In genomic region chr5:123378712-123379111, GRCm38 (mm10) we compare ENCODE assay signal across 18 mouse cellular contexts. TPM values are rescaled to one million over a fixed set of nuclear protein-coding genes. Genes with fewer than 3 reads are reported as not detected.
A peak's percentile ranks its signal among the peaks of the same experiment; 100 is the strongest.
DNase-seq lines count a peak whose midpoint lies in the region; ATAC-seq and TF ChIP-seq lines count a peak whose summit lies in the region.
"Had no signal": no experiment of that assay in that cellular context is flagged by ENCODE, and none has a peak within 500 bp of the region (broad histone marks: within the 10 kb centered on the region; RNA-seq: fewer than 3 reads in every experiment).

No protein-coding gene starts in this region.

- dilution Hi-C loops in CH12.LX (cut with MboI; ENCODE audit: extremely low pct_ligation_motif_present, extremely low pct_unique_long_range_greater_than_20kb, low sequenced_read_pairs), result no loop called here

- TF ChIP-seq POLR2A in CH12.LX (IDR thresholded peaks at IDR 0.05; ENCODE audit: low read depth, low read length), result no peak

- H3K36me3 ChIP-seq in hindbrain, postnatal 0 days (ENCODE audit: insufficient read depth, low read length), result no peaks in the 10 kb centered on the region; the same call in 1 of the 2 replicates
- H3K36me3 ChIP-seq in hindbrain, embryonic 13.5 days, result peaks cover 11% of the 10 kb centered on the region
- H3K36me3 ChIP-seq in kidney, embryonic 16.5 days (ENCODE audit: insufficient read depth, low read length), result peaks cover 8% of the 10 kb centered on the region
- peaks cover 3 to 4% of the 10 kb centered on the region in 2 experiments for H3K36me3 ChIP-seq in CH12.LX (replicated peaks in 1 of 2; ENCODE audit: control insufficient read depth in 1 of 2, insufficient read depth in 1 of 2, low read length in 1 of 2)
- peaks cover 6% of the 10 kb centered on the region for H3K36me3 ChIP-seq in forebrain, embryonic 16.5 days (ENCODE audit: control insufficient read depth, insufficient read depth)
- no peaks in the 10 kb centered on the region for H3K36me3 ChIP-seq in midbrain, embryonic 16.5 days (ENCODE audit: control insufficient read depth, insufficient read depth, low read length)

- 86% methylated on average over 9 of the region's 9 CpGs for WGBS in hindbrain, postnatal 0 days
- 76% methylated on average over 9 of the region's 9 CpGs for WGBS in hindbrain, embryonic 13.5 days
- 53% methylated on average over 9 of the region's 9 CpGs for WGBS in kidney, embryonic 16.5 days
- 88% methylated on average over 9 of the region's 9 CpGs for WGBS in forebrain, embryonic 16.5 days
- WGBS in midbrain, embryonic 16.5 days, result 81% methylated on average over 9 of the region's 9 CpGs

- no peaks in the 10 kb centered on the region for H3K4me1 ChIP-seq in hindbrain, postnatal 0 days (ENCODE audit: insufficient read depth, low read length)
- 0 out of 2 replicates have a peak, but pooled peaks cover 3% of the 10 kb centered on the region for H3K4me1 ChIP-seq in hindbrain, embryonic 13.5 days (replicated peaks)
- H3K4me1 ChIP-seq in kidney, embryonic 16.5 days (ENCODE audit: insufficient read depth, low read length), result peaks cover 41% of the 10 kb centered on the region
- H3K4me1 ChIP-seq in CH12.LX (ENCODE audit: control insufficient read depth in 1 of 2, insufficient read depth in 2 of 2), result peaks cover 22 to 52% of the 10 kb centered on the region in 2 experiments
- H3K4me1 ChIP-seq in forebrain, embryonic 16.5 days (replicated peaks; ENCODE audit: control insufficient read depth, insufficient read depth, low read length), result 0 out of 2 replicates have a peak, but pooled peaks cover 3% of the 10 kb centered on the region
- H3K4me1 ChIP-seq in midbrain, embryonic 16.5 days (ENCODE audit: control insufficient read depth, insufficient read depth, low read length), result no peaks in the 10 kb centered on the region; the same call in 1 of the 2 replicates
- H3K4me1 ChIP-seq: forebrain, embryonic 12.5 days had no signal

- peak; percentile 60; the same call in 1 of the 2 replicates for TF ChIP-seq EP300 in CH12.LX (IDR thresholded peaks at IDR 0.05; ENCODE audit: low read length)

- in situ Hi-C loops in CH12.LX (cut with MboI; ENCODE audit: low pct_ligation_motif_present, low pct_unique_long_range_greater_than_20kb, low sequenced_read_pairs), result no loop called here

- no peaks in the 10 kb centered on the region for H3K79me2 ChIP-seq in CH12.LX (replicated peaks; ENCODE audit: control insufficient read depth, extremely low read depth, insufficient read depth, poor library complexity, severe bottlenecking)

- no peak for ATAC-seq in hindbrain, postnatal 0 days
- ATAC-seq in hindbrain, embryonic 13.5 days (ENCODE audit: low FRiP score), result no peak
- ATAC-seq in kidney, embryonic 16.5 days (ENCODE audit: low FRiP score, low TSS enrichment), result no peak
- no peak for ATAC-seq in forebrain, embryonic 16.5 days
- ATAC-seq in midbrain, embryonic 16.5 days, result no peak

- no peaks in the 10 kb centered on the region for H3K27me3 ChIP-seq in hindbrain, postnatal 0 days (ENCODE audit: insufficient read depth, low read length)
- H3K27me3 ChIP-seq in hindbrain, embryonic 13.5 days, result no peaks in the 10 kb centered on the region
- no peaks in the 10 kb centered on the region for H3K27me3 ChIP-seq in kidney, embryonic 16.5 days (ENCODE audit: insufficient read depth, low read length)
- H3K27me3 ChIP-seq in CH12.LX (replicated peaks), result no peaks in the 10 kb centered on the region
- H3K27me3 ChIP-seq in forebrain, embryonic 16.5 days (replicated peaks; ENCODE audit: control insufficient read depth, insufficient read depth, low read length), result no peaks in the 10 kb centered on the region
- H3K27me3 ChIP-seq in midbrain, embryonic 16.5 days (ENCODE audit: control insufficient read depth, insufficient read depth, low read depth, low read length), result no peaks in the 10 kb centered on the region
- H3K27me3 ChIP-seq: embryonic facial prominence, embryonic 13.5 days; forebrain, embryonic 12.5 days had no signal

- TF ChIP-seq RAD21 in CH12.LX (IDR thresholded peaks at IDR 0.05; ENCODE audit: low read depth, low read length), result no peak

- H3K27ac ChIP-seq in hindbrain, postnatal 0 days, result no peak overlapping the region
- no peak overlapping the region for H3K27ac ChIP-seq in hindbrain, embryonic 13.5 days
- peak overlapping the region; percentile 70 for H3K27ac ChIP-seq in kidney, embryonic 16.5 days (ENCODE audit: low read length)
- H3K27ac ChIP-seq in CH12.LX (ENCODE audit: insufficient read depth, low read depth), result peak overlapping the region; percentile 63
- H3K27ac ChIP-seq in forebrain, embryonic 16.5 days (ENCODE audit: low read length), result no peak overlapping the region
- no peak overlapping the region for H3K27ac ChIP-seq in midbrain, embryonic 16.5 days (ENCODE audit: low read length)
- H3K27ac ChIP-seq: embryonic facial prominence, embryonic 13.5 days; forebrain, embryonic 12.5 days; gastrocnemius, adult 2 months had no signal

- H3K9ac ChIP-seq in hindbrain, postnatal 0 days (replicated peaks; ENCODE audit: low read length), result 0 out of 2 replicates have a peak overlapping the region, but pooled peaks have one; percentile 5
- H3K9ac ChIP-seq in hindbrain, embryonic 13.5 days, result no peak overlapping the region
- H3K9ac ChIP-seq in kidney, embryonic 16.5 days (replicated peaks; ENCODE audit: low read length), result 0 out of 2 replicates have a peak overlapping the region, but pooled peaks have one; percentile 19
- peak overlapping the region; percentile 12; the same call in 1 of the 2 replicates for H3K9ac ChIP-seq in CH12.LX (ENCODE audit: insufficient read depth, low read depth)
- H3K9ac ChIP-seq in forebrain, embryonic 16.5 days (replicated peaks; ENCODE audit: low read depth, low read length), result no peak overlapping the region
- H3K9ac ChIP-seq in midbrain, embryonic 16.5 days (ENCODE audit: low read depth, low read length), result no peak overlapping the region
- H3K9ac ChIP-seq: embryonic facial prominence, embryonic 13.5 days; forebrain, embryonic 12.5 days; heart, embryonic 12.5 days had no signal

- no peak overlapping the region for H3K4me2 ChIP-seq in hindbrain, postnatal 0 days (ENCODE audit: low read depth, low read length)
- no peak overlapping the region for H3K4me2 ChIP-seq in hindbrain, embryonic 13.5 days
- no peak overlapping the region for H3K4me2 ChIP-seq in kidney, embryonic 16.5 days (replicated peaks; ENCODE audit: low read depth, low read length)
- H3K4me2 ChIP-seq in CH12.LX (ENCODE audit: insufficient read depth, low read depth, poor library complexity, severe bottlenecking), result peak overlapping the region; percentile 33; the same call in 1 of the 2 replicates
- no peak overlapping the region for H3K4me2 ChIP-seq in forebrain, embryonic 16.5 days (ENCODE audit: low read length)
- no peak overlapping the region for H3K4me2 ChIP-seq in midbrain, embryonic 16.5 days (ENCODE audit: low read length)
- H3K4me2 ChIP-seq: embryonic facial prominence, embryonic 13.5 days; forebrain, embryonic 12.5 days; heart, embryonic 12.5 days had no signal

- no peak for DNase-seq in hindbrain, postnatal 0 days (ENCODE audit: low spot score)
- no peak for DNase-seq in kidney, postnatal 4 days
- peak; percentile 76 for DNase-seq in CH12.LX (ENCODE audit: extremely low read depth)
- peak; percentile 34 for DNase-seq in MN1 (ENCODE audit: low spot score)
- DNase-seq: adrenal gland, postnatal 10 days; cerebellum, adult 11 months; cerebellum, adult 8-10 months; cerebellum, postnatal 14 days; gastrocnemius, adult 2 months; gastrocnemius, postnatal 25 days had no signal

- H3K4me3 ChIP-seq in hindbrain, postnatal 0 days (ENCODE audit: low read length), result no peak overlapping the region
- H3K4me3 ChIP-seq in hindbrain, embryonic 13.5 days, result no peak overlapping the region
- H3K4me3 ChIP-seq in kidney, embryonic 16.5 days (ENCODE audit: low read length), result no peak overlapping the region
- H3K4me3 ChIP-seq in CH12.LX (replicated peaks in 1 of 3; ENCODE audit: low read depth in 2 of 3, low read length in 2 of 3, poor library complexity in 1 of 3), result peak overlapping the region in 2 of 3 experiments; percentile 19 to 37
- no peak overlapping the region for H3K4me3 ChIP-seq in forebrain, embryonic 16.5 days (replicated peaks; ENCODE audit: low read length)
- H3K4me3 ChIP-seq in midbrain, embryonic 16.5 days (ENCODE audit: low read depth, low read length), result no peak overlapping the region
- H3K4me3 ChIP-seq: embryonic facial prominence, embryonic 13.5 days; forebrain, embryonic 12.5 days; gastrocnemius, adult 2 months; heart, embryonic 12.5 days had no signal

- H3K9me3 ChIP-seq in hindbrain, postnatal 0 days (ENCODE audit: low read length), result no peaks in the 10 kb centered on the region
- no peaks in the 10 kb centered on the region for H3K9me3 ChIP-seq in hindbrain, embryonic 13.5 days
- no peaks in the 10 kb centered on the region for H3K9me3 ChIP-seq in kidney, embryonic 16.5 days (ENCODE audit: low read length)
- H3K9me3 ChIP-seq in CH12.LX (replicated peaks; ENCODE audit: low read length), result no peaks in the 10 kb centered on the region
- no peaks in the 10 kb centered on the region for H3K9me3 ChIP-seq in forebrain, embryonic 16.5 days (ENCODE audit: control insufficient read depth, low read length)
- no peaks in the 10 kb centered on the region for H3K9me3 ChIP-seq in midbrain, embryonic 16.5 days (replicated peaks; ENCODE audit: control insufficient read depth, low read length, poor library complexity, severe bottlenecking)
- H3K9me3 ChIP-seq: embryonic facial prominence, embryonic 13.5 days; forebrain, embryonic 12.5 days; G1E; heart, embryonic 12.5 days had no signal

- no peak for TF ChIP-seq CTCF in hindbrain, postnatal 0 days (IDR thresholded peaks at IDR 0.05; ENCODE audit: low read depth)
- TF ChIP-seq CTCF in CH12.LX (conservative IDR thresholded peaks at IDR 0.05 in 1 of 2, IDR thresholded peaks at IDR 0.05 in 1 of 2; ENCODE audit: low read depth in 2 of 2, low read length in 2 of 2), result no peak

RNA-seq across cellular contexts. Expression of gene Mlxip, which starts 15.9 kb away (rescaled TPM):
- 16.8 and 17.9 TPM in 2 replicates for total RNA-seq in hindbrain, postnatal 0 days (2014; rRNA removed)
- 8.7 and 12.5 TPM in 2 replicates for polyA plus RNA-seq in hindbrain, postnatal 0 days (2015; fragmentation: Nextera tagmentation; extraction: Ambion mirVana)
- 18.4 and 19.5 TPM in 2 replicates for polyA plus RNA-seq in hindbrain, embryonic 13.5 days (2015; fragmentation: Nextera tagmentation; extraction: Ambion mirVana)
- 17.4 and 21.1 TPM in 2 replicates for polyA plus RNA-seq in kidney, embryonic 16.5 days (2015; fragmentation: Nextera tagmentation; extraction: Ambion mirVana)
- 5.8 and 7.4 TPM in 2 replicates for total RNA-seq in CH12.LX (2012; rRNA removed)
- 4.3 and 4.4 TPM in 2 replicates for total RNA-seq in CH12.LX (2014; rRNA removed)
- polyA plus RNA-seq in CH12.LX (2012; ENCODE audit: insufficient read length, low read depth), result 15.4 and 17.9 TPM in 2 replicates
- 18.0 and 18.1 TPM in 2 replicates for polyA plus RNA-seq in forebrain, embryonic 16.5 days (2015; fragmentation: Nextera tagmentation; extraction: Ambion mirVana)
- polyA plus RNA-seq in midbrain, embryonic 16.5 days (2015; fragmentation: Nextera tagmentation; extraction: Ambion mirVana), result 15.5 and 19.0 TPM in 2 replicates

RNA-seq across cellular contexts. Expression of gene Bcl7a, which starts 35.1 kb away (rescaled TPM):
- 42.4 and 42.6 TPM in 2 replicates for total RNA-seq in hindbrain, postnatal 0 days (2014; rRNA removed)
- polyA plus RNA-seq in hindbrain, postnatal 0 days (2015; fragmentation: Nextera tagmentation; extraction: Ambion mirVana), result 25.1 and 25.6 TPM in 2 replicates
- 47.1 and 48.6 TPM in 2 replicates for polyA plus RNA-seq in hindbrain, embryonic 13.5 days (2015; fragmentation: Nextera tagmentation; extraction: Ambion mirVana)
- polyA plus RNA-seq in kidney, embryonic 16.5 days (2015; fragmentation: Nextera tagmentation; extraction: Ambion mirVana), result 40.0 and 47.9 TPM in 2 replicates
- total RNA-seq in CH12.LX (2012; rRNA removed) (3.6 and 4.3 TPM in 2 replicates), CH12.LX (2014; rRNA removed) (1.9 and 2.3 TPM in 2 replicates)
- 6.3 and 7.2 TPM in 2 replicates for polyA plus RNA-seq in CH12.LX (2012; ENCODE audit: insufficient read length, low read depth)
- polyA plus RNA-seq in forebrain, embryonic 16.5 days (2015; fragmentation: Nextera tagmentation; extraction: Ambion mirVana), result 81.9 and 84.3 TPM in 2 replicates
- polyA plus RNA-seq in midbrain, embryonic 16.5 days (2015; fragmentation: Nextera tagmentation; extraction: Ambion mirVana), result 34.1 and 36.7 TPM in 2 replicates

Comparison
In these comparisons a context has a peak if more than half of its experiments do, and no peak if none do; other contexts are left out.
1. H3K9ac ChIP-seq: peak in hindbrain, postnatal 0 days (single experiment), kidney, embryonic 16.5 days (single experiment) and CH12.LX (single experiment); none in hindbrain, embryonic 13.5 days (single experiment), forebrain, embryonic 16.5 days (single experiment) and midbrain, embryonic 16.5 days (single experiment).
2. DNase-seq: peak in CH12.LX (single experiment) and MN1 (single experiment); none in hindbrain, postnatal 0 days (single experiment) and kidney, postnatal 4 days (0 of 2).
3. H3K27ac ChIP-seq: peak in kidney, embryonic 16.5 days (single experiment) and CH12.LX (single experiment); none in hindbrain, postnatal 0 days (single experiment), hindbrain, embryonic 13.5 days (single experiment), forebrain, embryonic 16.5 days (single experiment) and midbrain, embryonic 16.5 days (single experiment).
4. H3K4me3 ChIP-seq: peak in CH12.LX (2 of 3); none in hindbrain, postnatal 0 days (single experiment), hindbrain, embryonic 13.5 days (single experiment), kidney, embryonic 16.5 days (single experiment), forebrain, embryonic 16.5 days (single experiment) and midbrain, embryonic 16.5 days (single experiment).